Mouse (Mus musculus): ENCODE results near the gene Fank1.
"Not testable (repeated sequence)": the region's sequence is repeated elsewhere in the genome, so short reads cannot be mapped to it uniquely, and the experiment has no call there.

The Fank1 gene

GRCm38 (mm10) chr7:133828514-133828913, 51.9 kb downstream of the Fank1 start:
- in situ Hi-C loops (cut with MseI, MboI): no loop called here

- in situ Hi-C loops (cut with MseI, MboI): no loop called here
Observed at GRCm38 (mm10) chr7:133829579-133829978, 52.9 kb downstream of the Fank1 start.

GRCm38 (mm10) chr7:133839546-133839945, 62.9 kb downstream of the Fank1 start:
- in situ Hi-C loops (cut with MseI, MboI): no loop called here

- in situ Hi-C loops (cut with MseI, MboI): no loop called here
Observed at GRCm38 (mm10) chr7:133842079-133842478, 65.4 kb downstream of the Fank1 start.

GRCm38 (mm10) chr7:133847175-133847574, 70.5 kb downstream of the Fank1 start:
- in situ Hi-C loops (cut with MseI, MboI): no loop called here

GRCm38 (mm10) chr7:133848180-133848579, 71.5 kb downstream of the Fank1 start:
- in situ Hi-C loops (cut with MseI, MboI): no loop called here

- in situ Hi-C loops (cut with MseI, MboI): no loop called here
Observed at GRCm38 (mm10) chr7:133850735-133851134, 74.1 kb downstream of the Fank1 start.

GRCm38 (mm10) chr7:133856278-133856677, 79.6 kb downstream of the Fank1 start:
- in situ Hi-C loops (cut with MseI, MboI): loop anchor here (5.0 kb wide), 2 partner anchors 361 to 366 kb away; no protein-coding TSS in a partner anchor

- in situ Hi-C loops (cut with MseI, MboI): loop anchor here (5.0 kb wide), 2 partner anchors 359 to 364 kb away; no protein-coding TSS in a partner anchor
Observed at GRCm38 (mm10) chr7:133858506-133858905, 81.8 kb downstream of the Fank1 start.

GRCm38 (mm10) chr7:133859548-133859947, 82.9 kb downstream of the Fank1 start:
- in situ Hi-C loops (cut with MseI, MboI): loop anchor here (5.0 kb wide), 2 partner anchors 358 to 363 kb away; no protein-coding TSS in a partner anchor

- in situ Hi-C loops (cut with MseI, MboI): no loop called here
Observed at GRCm38 (mm10) chr7:133862233-133862632, 85.6 kb downstream of the Fank1 start.

GRCm38 (mm10) chr7:133862723-133863122, 86.1 kb downstream of the Fank1 start:
- in situ Hi-C loops (cut with MseI, MboI): no loop called here

GRCm38 (mm10) chr7:133863151-133863550, 86.5 kb downstream of the Fank1 start:
- in situ Hi-C loops (cut with MseI, MboI): no loop called here

GRCm38 (mm10) chr7:133863684-133864083, 87.0 kb downstream of the Fank1 start:
- in situ Hi-C loops (cut with MseI, MboI): no loop called here

- in situ Hi-C loops (cut with MseI, MboI): no loop called here
Observed at GRCm38 (mm10) chr7:133870265-133870664, 93.6 kb downstream of the Fank1 start.

GRCm38 (mm10) chr7:133872701-133873100, 96.0 kb downstream of the Fank1 start:
- in situ Hi-C loops (cut with MseI, MboI): no loop called here

- in situ Hi-C loops (cut with MseI, MboI): no loop called here
Observed at GRCm38 (mm10) chr7:133876139-133876538, 99.5 kb downstream of the Fank1 start.

- in situ Hi-C loops (cut with MseI, MboI): no loop called here
Observed at GRCm38 (mm10) chr7:133876646-133877342, 100.1 kb downstream of the Fank1 start.

GRCm38 (mm10) chr7:133879761-133880160, 103.1 kb downstream of the Fank1 start:
- in situ Hi-C loops (cut with MseI, MboI): no loop called here

GRCm38 (mm10) chr7:133884759-133885431, 108.2 kb downstream of the Fank1 start:
- in situ Hi-C loops (cut with MseI, MboI): not testable (repeated sequence)

GRCm38 (mm10) chr7:133888926-133889920, 112.6 kb downstream of the Fank1 start:
- in situ Hi-C loops (cut with MseI, MboI): no loop called here

- in situ Hi-C loops (cut with MseI, MboI): no loop called here
Observed at GRCm38 (mm10) chr7:133889986-133890385, 113.3 kb downstream of the Fank1 start.
